12 mouse cellular contexts compared by ENCODE assay signal in genomic region chr10:59285530-59285929, GRCm38 (mm10). TPM values are rescaled to one million over a fixed set of nuclear protein-coding genes. Genes with fewer than 3 reads are reported as not detected.
DNase-seq lines count a peak whose midpoint lies in the region; ATAC-seq and TF ChIP-seq lines count a peak whose summit lies in the region.
"Had no signal": no experiment of that assay in that cellular context is flagged by ENCODE, and none has a peak within 500 bp of the region (broad histone marks: within the 10 kb centered on the region; RNA-seq: fewer than 3 reads in every experiment).

No protein-coding gene starts in this region.

- no peak overlapping the region for H3K4me2 ChIP-seq in midbrain, postnatal 0 days (ENCODE audit: low read depth, low read length, poor library complexity, severe bottlenecking)
- no peak overlapping the region for H3K4me2 ChIP-seq in stomach, embryonic 15.5 days
- H3K4me2 ChIP-seq: intestine, embryonic 15.5 days; lung, embryonic 15.5 days had no signal

- DNase-seq in frontal cortex, postnatal 14 days (ENCODE audit: low spot score in 2 of 2), result no peak
- DNase-seq in midbrain, postnatal 0 days (ENCODE audit: low spot score), result peak; percentile 51
- no peak for DNase-seq in midbrain, embryonic 10.5 days (ENCODE audit: low spot score)
- peak; percentile 70 for DNase-seq in kidney, adult 18-20 months
- no peak for DNase-seq in MN1 (ENCODE audit: low spot score)
- DNase-seq in right cerebral cortex, postnatal 25 days, result no peak
- DNase-seq: gastrocnemius, postnatal 10 days had no signal

- TF ChIP-seq CTCF in midbrain, postnatal 0 days (IDR thresholded peaks at IDR 0.05), result no peak

- no peaks in the 10 kb centered on the region for H3K9me3 ChIP-seq in midbrain, postnatal 0 days (ENCODE audit: low read length)
- H3K9me3 ChIP-seq in midbrain, embryonic 10.5 days (replicated peaks), result no peaks in the 10 kb centered on the region
- no peaks in the 10 kb centered on the region for H3K9me3 ChIP-seq in stomach, embryonic 15.5 days
- H3K9me3 ChIP-seq: intestine, embryonic 15.5 days; lung, embryonic 15.5 days had no signal

- 60% methylated on average over 5 of the region's 5 CpGs for WGBS in midbrain, postnatal 0 days
- WGBS in midbrain, embryonic 10.5 days, result 82% methylated on average over 5 of the region's 5 CpGs
- WGBS in stomach, embryonic 15.5 days, result 59% methylated on average over 5 of the region's 5 CpGs

- H3K27ac ChIP-seq in midbrain, postnatal 0 days (ENCODE audit: low read depth, low read length), result no peak overlapping the region
- H3K27ac ChIP-seq in midbrain, embryonic 10.5 days (replicated peaks), result no peak overlapping the region
- H3K27ac ChIP-seq in stomach, embryonic 15.5 days, result 0 out of 2 replicates have a peak overlapping the region, but pooled peaks have one; percentile 21
- H3K27ac ChIP-seq: intestine, embryonic 15.5 days had no signal

- H3K4me1 ChIP-seq in midbrain, postnatal 0 days (ENCODE audit: insufficient read depth, low read length), result no peaks in the 10 kb centered on the region
- H3K4me1 ChIP-seq in midbrain, embryonic 10.5 days, result peaks cover 2% of the 10 kb centered on the region; the same call in 1 of the 2 replicates
- H3K4me1 ChIP-seq in stomach, embryonic 15.5 days, result no peaks in the 10 kb centered on the region; the same call in 1 of the 2 replicates
- H3K4me1 ChIP-seq: intestine, embryonic 15.5 days had no signal

- H3K4me3 ChIP-seq in midbrain, postnatal 0 days (ENCODE audit: low read depth, low read length), result no peak overlapping the region
- H3K4me3 ChIP-seq in midbrain, embryonic 10.5 days, result no peak overlapping the region
- no peak overlapping the region for H3K4me3 ChIP-seq in stomach, embryonic 15.5 days (replicated peaks)
- H3K4me3 ChIP-seq: intestine, embryonic 15.5 days; lung, embryonic 15.5 days had no signal

- no peaks in the 10 kb centered on the region for H3K36me3 ChIP-seq in midbrain, postnatal 0 days (ENCODE audit: insufficient read depth, low read length)
- no peaks in the 10 kb centered on the region for H3K36me3 ChIP-seq in midbrain, embryonic 10.5 days
- H3K36me3 ChIP-seq in stomach, embryonic 15.5 days, result no peaks in the 10 kb centered on the region
- H3K36me3 ChIP-seq: intestine, embryonic 15.5 days; lung, embryonic 15.5 days had no signal

- H3K9ac ChIP-seq in midbrain, postnatal 0 days (replicated peaks; ENCODE audit: low read length, poor library complexity, severe bottlenecking), result no peak overlapping the region
- H3K9ac ChIP-seq in stomach, embryonic 15.5 days, result no peak overlapping the region
- H3K9ac ChIP-seq: intestine, embryonic 15.5 days; lung, embryonic 15.5 days had no signal

- H3K27me3 ChIP-seq in midbrain, postnatal 0 days (ENCODE audit: insufficient read depth, low read length), result no peaks in the 10 kb centered on the region
- H3K27me3 ChIP-seq in midbrain, embryonic 10.5 days (ENCODE audit: low read depth, poor library complexity, severe bottlenecking), result no peaks in the 10 kb centered on the region
- H3K27me3 ChIP-seq in stomach, embryonic 15.5 days (replicated peaks), result no peaks in the 10 kb centered on the region
- H3K27me3 ChIP-seq: CH12.LX; intestine, embryonic 15.5 days; lung, embryonic 15.5 days had no signal

- ATAC-seq in frontal cortex, adult (ENCODE audit: low TSS enrichment), result peak; percentile 78
- ATAC-seq in midbrain, postnatal 0 days (ENCODE audit: low FRiP score), result no peak
- ATAC-seq in stomach, embryonic 15.5 days (ENCODE audit: insufficient read depth, low FRiP score, low read depth), result no peak
- ATAC-seq: intestine, embryonic 15.5 days had no signal

RNA-seq across cellular contexts. Expression of gene P4ha1, which starts 37.6 kb away (rescaled TPM):
- total RNA-seq in midbrain, postnatal 0 days (2014; rRNA removed), result 21.3 and 25.9 TPM in 2 replicates
- polyA plus RNA-seq in midbrain, postnatal 0 days (2015; fragmentation: Nextera tagmentation; extraction: Ambion mirVana), result 12.8 and 14.2 TPM in 2 replicates
- 39.6 and 50.9 TPM in 2 replicates for polyA plus RNA-seq in midbrain, embryonic 10.5 days (2016; fragmentation: Nextera tagmentation; extraction: Ambion mirVana)
- 69.7 and 72.9 TPM in 2 replicates for polyA plus RNA-seq in stomach, embryonic 15.5 days (2015; fragmentation: Nextera tagmentation; extraction: Ambion mirVana)

Comparison
In these comparisons a context has a peak if more than half of its experiments do, and no peak if none do; other contexts are left out.
1. DNase-seq: peak in midbrain, postnatal 0 days (single experiment) and kidney, adult 18-20 months (single experiment); none in frontal cortex, postnatal 14 days (0 of 2), midbrain, embryonic 10.5 days (single experiment), MN1 (single experiment) and right cerebral cortex, postnatal 25 days (single experiment).